Mouse (Mus musculus) CH12F3 (cell line): Measurements from ENCODE around the gene Tbc1d22a.
"Not testable (repeated sequence)": the region's sequence is repeated elsewhere in the genome, so short reads cannot be mapped to it uniquely, and the experiment has no call there.

Experiments used
- in situ Hi-C: fragments of 300-500 bp; cut with MboI; formaldehyde crosslinking; loops from 2 replicates; pipeline ENCODE4 v1.14.3; 2020; ENCODE audit warnings: low sequenced_read_pairs

The Tbc1d22a gene

GRCm38 (mm10) chr15:86213753-86214548 lies at the start of gene Tbc1d22a:
Gene Tbc1d22a (plus strand): TSS chr15:86214459.
- in situ Hi-C loops, result no loop called here

GRCm38 (mm10) chr15:86164718-86165345 lies 49.4 kb upstream of the Tbc1d22a start:
- in situ Hi-C loops, result no loop called here

- in situ Hi-C loops, result no loop called here
Observed at GRCm38 (mm10) chr15:86165811-86166590, 48.3 kb upstream of the Tbc1d22a start.

- in situ Hi-C loops, result no loop called here
Observed at GRCm38 (mm10) chr15:86167032-86167655, 47.1 kb upstream of the Tbc1d22a start.

- in situ Hi-C loops, result no loop called here
Observed at GRCm38 (mm10) chr15:86167787-86168504, 46.3 kb upstream of the Tbc1d22a start.

- in situ Hi-C loops, result no loop called here
Observed at GRCm38 (mm10) chr15:86168505-86168867, 45.8 kb upstream of the Tbc1d22a start.

- in situ Hi-C loops, result no loop called here
Observed at GRCm38 (mm10) chr15:86168941-86169816, 45.1 kb upstream of the Tbc1d22a start.

GRCm38 (mm10) chr15:86169817-86170110 lies 44.5 kb upstream of the Tbc1d22a start:
- in situ Hi-C loops, result no loop called here

- in situ Hi-C loops, result no loop called here
Observed at GRCm38 (mm10) chr15:86171316-86171715, 42.9 kb upstream of the Tbc1d22a start.

GRCm38 (mm10) chr15:86172124-86172523 lies 42.1 kb upstream of the Tbc1d22a start:
- in situ Hi-C loops, result no loop called here

GRCm38 (mm10) chr15:86172526-86172925 lies 41.7 kb upstream of the Tbc1d22a start:
- in situ Hi-C loops, result no loop called here

- in situ Hi-C loops, result no loop called here
Observed at GRCm38 (mm10) chr15:86173136-86173985, 40.9 kb upstream of the Tbc1d22a start.

- in situ Hi-C loops, result no loop called here
Observed at GRCm38 (mm10) chr15:86175253-86176050, 38.8 kb upstream of the Tbc1d22a start.

GRCm38 (mm10) chr15:86176166-86176565 lies 38.1 kb upstream of the Tbc1d22a start:
- in situ Hi-C loops, result no loop called here

GRCm38 (mm10) chr15:86176771-86177702 lies 37.2 kb upstream of the Tbc1d22a start:
- in situ Hi-C loops, result no loop called here

GRCm38 (mm10) chr15:86177703-86178251 lies 36.5 kb upstream of the Tbc1d22a start:
- in situ Hi-C loops, result not testable (repeated sequence)

GRCm38 (mm10) chr15:86178594-86178993 lies 35.7 kb upstream of the Tbc1d22a start:
- in situ Hi-C loops, result no loop called here
